Mouse (Mus musculus) heart, postnatal 36 days (tissue): ENCODE data around the gene Arhgap15. TPM values are rescaled to one million over a fixed set of nuclear protein-coding genes. Genes with fewer than 3 reads are reported as not detected.

Source experiments
- DNase-seq, 2 experiments: peaks; one replicate each; pipeline ENCODE4 v3.0.0; 2021 to 2022
- intact Hi-C: fragments of 180-260 bp; cut with DNase I; formaldehyde crosslinking; loops from one replicate; pipeline ENCODE4 v1.15.1; 2025
- total RNA-seq, 2 experiments: library from RNA; stranded (reverse); gene quantifications; 2 replicates each; pipeline ENCODE4 v1.2.3; 2021

Arhgap15 gene
- total RNA-seq, 2 experiments from 2014 or later, result 0.86 to 0.92 TPM

GRCm38 (mm10) chr2:43772640-43773039, 24.0 kb downstream of the Arhgap15 start:
- no peak for DNase-seq
- intact Hi-C loops, result no loop called here

GRCm38 (mm10) chr2:43782157-43782556, 33.5 kb downstream of the Arhgap15 start:
- intact Hi-C loops, result no loop called here
- DNase-seq, result no peak

GRCm38 (mm10) chr2:43783759-43784735, 35.4 kb downstream of the Arhgap15 start:
- DNase-seq, result no peak
- intact Hi-C loops, result no loop called here

- DNase-seq, result no peak
- intact Hi-C loops, result loop anchor here (5.0 kb wide), 2 partner anchors 66 to 116 kb away; no protein-coding TSS in a partner anchor
Observed at GRCm38 (mm10) chr2:43786101-43786500, 37.5 kb downstream of the Arhgap15 start.

- intact Hi-C loops, result loop anchor here (5.0 kb wide), 2 partner anchors 65 to 115 kb away; no protein-coding TSS in a partner anchor
- peak in 1 of 2 experiments; percentile 8 for DNase-seq
Observed at GRCm38 (mm10) chr2:43787141-43787540, 38.5 kb downstream of the Arhgap15 start.

- intact Hi-C loops, result loop anchor here (5.0 kb wide), 2 partner anchors 64 to 114 kb away; no protein-coding TSS in a partner anchor
- DNase-seq, result no peak
Observed at GRCm38 (mm10) chr2:43788484-43788883, 39.9 kb downstream of the Arhgap15 start.

- DNase-seq, result no peak
- intact Hi-C loops, result no loop called here
Observed at GRCm38 (mm10) chr2:43790049-43790693, 41.5 kb downstream of the Arhgap15 start.

GRCm38 (mm10) chr2:43791575-43791974, 43.0 kb downstream of the Arhgap15 start:
- no peak for DNase-seq
- intact Hi-C loops, result no loop called here

- intact Hi-C loops, result no loop called here
- no peak for DNase-seq
Observed at GRCm38 (mm10) chr2:43793105-43793504, 44.5 kb downstream of the Arhgap15 start.

- intact Hi-C loops, result no loop called here
- DNase-seq, result no peak
Observed at GRCm38 (mm10) chr2:43794700-43795099, 46.1 kb downstream of the Arhgap15 start.

- intact Hi-C loops, result no loop called here
- DNase-seq, result no peak
Observed at GRCm38 (mm10) chr2:43796448-43796847, 47.8 kb downstream of the Arhgap15 start.

GRCm38 (mm10) chr2:43805960-43806744, 57.5 kb downstream of the Arhgap15 start:
- peak; percentile 40 to 46 for DNase-seq
- intact Hi-C loops, result no loop called here

GRCm38 (mm10) chr2:43815896-43816787, 67.5 kb downstream of the Arhgap15 start:
- intact Hi-C loops, result no loop called here
- no peak for DNase-seq

- intact Hi-C loops, result no loop called here
- peak; percentile 26 to 31 for DNase-seq
Observed at GRCm38 (mm10) chr2:43816788-43817581, 68.4 kb downstream of the Arhgap15 start.

GRCm38 (mm10) chr2:43835931-43836330, 87.3 kb downstream of the Arhgap15 start:
- intact Hi-C loops, result no loop called here
- DNase-seq, result no peak

GRCm38 (mm10) chr2:43841644-43842043, 93.0 kb downstream of the Arhgap15 start:
- intact Hi-C loops, result no loop called here
- no peak for DNase-seq

GRCm38 (mm10) chr2:43851195-43851594, 102.6 kb downstream of the Arhgap15 start:
- intact Hi-C loops, result loop anchor here (2.0 to 5.0 kb wide), 2 partner anchors 64 to 128 kb away; no protein-coding TSS in a partner anchor

GRCm38 (mm10) chr2:43862709-43863108, 114.1 kb downstream of the Arhgap15 start:
- intact Hi-C loops, result no loop called here
- no peak for DNase-seq

More at GRCm38 (mm10) chr2:43851195-43851594, 102.6 kb downstream of the Arhgap15 start:
- peak in 1 of 2 experiments; percentile 5 for DNase-seq
